Mouse (Mus musculus): ENCODE measurements at regions not wholly inside any gene's neighbourhood (a gene's known extent, or its start where the extent isn't known, plus 50 kb on each side); places are given as distances from the start of the nearest gene placed in this dataset.

DNA sequence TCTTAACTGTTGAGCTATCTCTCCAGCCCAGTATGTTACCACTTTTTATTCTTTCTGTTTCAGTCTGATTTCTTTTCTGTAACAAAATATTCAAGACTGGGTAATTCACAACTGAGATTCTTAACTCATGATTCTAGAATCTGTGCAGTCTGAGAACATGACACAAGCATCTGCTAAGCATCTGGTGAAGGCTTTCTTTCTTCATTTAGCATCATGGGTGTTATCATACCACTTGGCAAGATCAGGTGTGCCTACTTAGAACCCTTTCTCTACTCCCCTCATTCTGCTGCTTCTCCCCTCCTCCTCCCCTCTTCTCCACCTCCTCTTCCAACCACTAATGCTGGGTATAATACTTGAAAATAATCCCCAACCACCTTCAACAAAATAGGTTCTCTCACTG is 62.1 kb upstream of the Pfn2 start:
- DNase-seq: no peak

- no peak for DNase-seq
Observed at GRCm38 (mm10) chr3:57911831-57912596, 64.1 kb upstream of the Pfn2 start.

DNA sequence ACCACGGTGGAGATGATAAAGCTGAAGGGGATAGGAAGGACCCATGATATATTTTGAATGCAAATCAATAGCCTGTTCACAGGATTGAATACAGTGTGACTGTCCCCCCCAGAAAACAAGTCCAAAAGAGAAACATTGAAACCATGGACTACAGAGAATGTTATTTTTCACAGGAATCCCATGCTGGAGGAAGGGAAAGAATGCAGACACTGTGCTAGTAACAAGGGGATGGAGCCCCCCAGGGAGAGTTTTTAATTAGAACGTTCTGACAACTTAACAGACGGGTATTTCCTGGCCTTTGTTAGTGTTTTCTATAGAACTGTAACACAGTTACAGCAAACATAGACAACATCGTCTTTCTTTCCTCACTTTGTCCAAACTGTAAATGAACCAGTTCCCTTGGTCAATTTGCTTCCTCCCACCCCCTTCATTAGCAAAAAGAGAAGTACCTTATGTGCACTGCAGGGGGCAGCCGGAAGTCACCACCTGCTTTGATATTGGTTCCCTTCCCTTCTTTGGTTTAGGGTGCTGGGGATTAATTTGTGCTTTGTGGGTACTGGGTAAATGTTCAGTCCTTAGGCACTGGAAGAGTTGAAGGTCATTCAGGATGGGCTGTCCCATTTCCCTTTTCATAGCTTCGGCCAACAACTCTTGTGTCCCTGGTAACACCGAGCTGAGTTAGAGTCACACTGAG is 64.9 kb upstream of the Pfn2 start:
- no peak for DNase-seq

DNA sequence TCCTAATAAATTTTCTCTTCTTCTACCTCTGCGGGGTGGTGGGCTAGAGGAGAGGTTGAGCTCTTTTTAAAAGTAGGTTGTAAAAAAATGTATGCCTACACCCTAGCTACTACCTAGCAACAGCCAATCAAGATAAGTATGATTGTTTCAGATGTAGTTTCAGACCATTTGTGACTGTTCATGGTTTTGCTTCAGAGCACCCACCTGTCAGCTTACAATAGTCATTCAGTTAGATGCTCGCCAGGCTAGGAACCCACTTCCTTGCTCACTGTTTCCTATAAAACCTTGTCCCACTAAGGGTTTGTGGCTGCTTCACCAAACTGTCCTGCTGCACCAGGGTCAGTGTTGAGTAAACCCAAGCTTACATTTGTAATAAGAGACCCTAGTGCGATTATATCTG is 66.8 kb upstream of the Pfn2 start:
- DNase-seq: no peak

DNA sequence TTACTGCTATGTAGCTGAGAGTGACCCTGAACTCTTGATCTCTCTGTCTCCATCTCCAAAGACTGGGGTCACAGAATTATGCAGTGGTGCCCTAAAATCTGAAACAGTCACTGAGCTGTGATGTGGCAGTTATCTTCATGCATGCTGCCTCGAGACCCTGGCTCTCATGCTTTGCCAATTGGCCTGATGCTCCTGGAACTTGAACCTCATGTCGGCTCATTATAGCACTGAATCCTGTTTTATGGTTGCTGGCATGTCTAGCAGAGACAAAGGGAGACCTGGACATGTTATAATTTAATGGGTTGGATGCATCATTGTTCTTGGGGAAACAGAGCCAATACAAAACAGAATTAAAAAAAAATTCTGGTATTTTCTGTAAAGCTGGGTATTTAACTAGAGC is 71.0 kb upstream of the Pfn2 start:
- DNase-seq: no peak

GRCm38 (mm10) chr3:57919390-57920089 is 71.7 kb upstream of the Pfn2 start:
- DNase-seq: no peak

DNA sequence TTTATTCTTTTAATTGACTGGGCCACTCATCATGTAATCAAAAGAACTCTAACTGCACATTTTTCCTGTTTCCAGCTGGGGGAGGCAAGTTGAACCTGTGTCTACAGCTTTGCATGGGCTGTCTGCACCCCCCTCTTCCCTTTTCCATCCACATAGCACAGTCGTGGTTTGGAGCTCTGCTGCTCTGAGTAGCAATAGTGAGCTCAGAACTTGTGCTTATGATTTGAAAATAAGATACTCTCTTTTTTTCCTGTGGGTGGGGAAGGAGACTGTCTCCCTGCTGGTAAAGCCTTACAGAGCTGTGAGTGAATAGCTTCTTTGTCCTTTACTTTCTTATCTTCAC is 72.2 kb upstream of the Pfn2 start:
- DNase-seq: no peak

- DNase-seq: no peak
Observed at GRCm38 (mm10) chr3:57921071-57921882, 73.4 kb upstream of the Pfn2 start.

DNA sequence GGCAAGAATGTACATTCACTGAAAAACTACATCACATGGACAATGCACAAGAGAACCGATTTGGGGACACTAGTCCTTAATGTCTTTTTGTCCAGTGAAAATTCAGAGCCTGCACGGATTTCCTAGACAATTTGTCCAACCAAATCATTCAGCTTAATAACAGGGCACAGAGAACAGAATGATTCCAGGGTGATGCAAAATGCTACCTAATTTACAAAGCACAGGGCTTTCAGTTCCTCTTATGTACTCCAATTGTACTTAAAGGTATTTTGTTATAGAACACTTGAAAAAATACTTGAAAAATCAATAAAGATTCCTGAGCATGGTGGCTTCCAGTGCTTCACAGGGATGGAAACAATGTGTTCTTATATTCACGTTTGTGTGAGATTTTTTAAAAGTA is 75.2 kb upstream of the Pfn2 start:
- DNase-seq: no peak

DNA sequence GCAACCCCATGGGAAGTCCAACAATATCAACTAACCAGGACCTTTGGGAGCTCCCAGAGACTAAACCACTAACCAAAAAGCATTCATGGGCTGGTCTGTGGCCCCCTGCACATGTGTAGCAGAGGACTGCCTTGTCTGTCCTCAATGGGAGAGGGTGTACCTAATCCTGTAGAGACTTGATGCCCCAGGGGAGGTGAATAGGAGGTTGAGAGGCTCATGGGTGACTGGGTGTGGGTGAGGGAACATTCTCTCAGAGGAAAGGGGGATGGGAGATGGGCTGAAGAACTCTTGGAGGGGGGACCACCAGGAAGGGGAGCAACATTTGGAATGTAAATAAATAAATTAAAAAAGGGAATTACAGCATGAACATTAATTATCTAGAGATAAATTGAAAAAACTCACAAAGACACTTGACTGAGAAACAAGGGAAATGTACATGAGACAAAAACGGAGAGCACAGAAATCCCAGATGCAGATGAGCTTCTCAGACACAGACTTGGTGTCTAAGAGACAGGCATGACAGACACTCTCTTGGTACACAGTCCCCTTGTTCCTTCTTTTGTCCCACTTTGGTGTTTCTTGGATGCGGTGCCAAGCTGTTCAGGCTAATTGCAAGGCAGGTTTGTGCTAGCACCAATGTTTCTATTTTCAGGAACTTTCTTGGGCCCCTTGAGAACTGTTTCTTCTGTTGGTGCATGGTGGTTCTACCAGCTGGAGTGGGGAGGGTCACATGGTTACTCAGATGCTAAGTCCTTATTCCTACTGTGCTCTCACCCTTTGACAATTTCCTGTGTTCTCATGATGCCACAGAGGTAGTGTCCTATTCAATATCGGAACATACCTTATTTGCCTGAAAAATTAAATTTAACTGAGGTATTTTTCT is 85.0 kb upstream of the Pfn2 start:
- DNase-seq: no peak

DNA sequence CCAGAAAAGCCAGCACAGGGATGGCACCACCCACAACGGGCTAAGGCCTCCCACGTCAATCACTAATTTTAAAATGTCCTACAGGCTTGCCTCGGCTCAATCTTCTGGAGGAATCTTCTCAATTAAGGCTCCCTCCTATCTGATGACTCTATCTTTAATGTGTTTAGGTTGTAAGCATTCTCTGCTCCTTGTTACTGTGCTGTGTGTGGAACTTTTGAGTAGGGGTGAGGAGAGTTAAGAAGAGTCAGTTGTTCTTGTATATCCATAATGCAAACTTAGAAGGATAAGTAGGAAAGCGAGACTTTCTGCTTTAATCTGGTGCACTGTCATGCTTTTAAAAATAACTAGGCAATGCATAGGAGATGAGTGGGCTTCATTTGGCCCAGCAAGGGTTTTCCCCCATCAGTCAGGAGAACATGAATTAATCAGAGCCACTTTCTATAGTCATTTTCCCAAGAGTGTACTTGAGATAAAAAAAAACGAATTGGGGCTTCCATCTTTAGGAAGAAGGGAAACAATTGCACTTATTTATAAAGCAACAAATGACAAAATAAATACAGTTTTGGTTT is 87.2 kb upstream of the Pfn2 start:
- DNase-seq: no peak

DNA sequence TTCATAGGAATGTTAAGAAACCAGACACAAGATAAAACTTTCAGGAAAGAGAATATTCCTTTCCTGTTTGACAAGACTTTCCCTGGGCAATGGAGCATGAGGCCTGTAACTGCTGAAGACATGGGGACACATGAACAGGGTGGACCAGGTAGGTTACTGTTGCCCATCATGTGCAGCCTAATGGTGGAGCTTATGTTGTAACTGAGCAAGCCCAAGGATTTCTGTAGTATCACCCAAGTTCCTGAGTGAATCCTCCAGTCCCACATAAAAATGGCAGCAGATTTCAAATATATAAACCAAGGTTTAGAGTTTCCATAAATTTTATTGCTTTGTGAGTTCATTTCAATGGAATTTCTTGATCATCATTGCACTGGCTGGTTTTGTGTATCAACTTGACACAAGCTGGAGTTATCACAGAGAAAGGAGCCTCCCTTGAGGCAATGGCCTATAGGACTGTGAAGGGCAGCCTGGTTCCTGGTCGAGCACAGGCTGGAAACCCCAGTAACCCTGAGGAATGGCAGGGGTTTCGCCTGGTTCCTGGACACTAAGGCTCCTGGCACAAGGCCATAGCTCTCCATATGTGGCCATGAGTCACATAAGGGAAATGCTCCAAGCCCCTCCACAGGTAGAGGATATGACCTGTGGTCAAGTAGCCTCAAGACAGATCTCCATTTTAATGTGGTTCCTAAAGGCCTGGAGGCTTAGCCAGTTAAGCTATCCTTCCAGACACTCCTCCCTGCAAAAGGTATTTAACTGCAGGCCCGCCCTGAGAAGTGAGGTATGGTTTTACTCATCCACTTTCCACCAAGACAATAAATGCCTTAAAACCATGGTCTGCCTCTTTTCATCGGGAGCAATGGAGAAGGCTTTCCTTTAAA is 92.9 kb upstream of the Pfn2 start:
- no peak for DNase-seq

GRCm38 (mm10) chr3:57944698-57945097 is 96.8 kb upstream of the Pfn2 start:
- DNase-seq: no peak

DNA sequence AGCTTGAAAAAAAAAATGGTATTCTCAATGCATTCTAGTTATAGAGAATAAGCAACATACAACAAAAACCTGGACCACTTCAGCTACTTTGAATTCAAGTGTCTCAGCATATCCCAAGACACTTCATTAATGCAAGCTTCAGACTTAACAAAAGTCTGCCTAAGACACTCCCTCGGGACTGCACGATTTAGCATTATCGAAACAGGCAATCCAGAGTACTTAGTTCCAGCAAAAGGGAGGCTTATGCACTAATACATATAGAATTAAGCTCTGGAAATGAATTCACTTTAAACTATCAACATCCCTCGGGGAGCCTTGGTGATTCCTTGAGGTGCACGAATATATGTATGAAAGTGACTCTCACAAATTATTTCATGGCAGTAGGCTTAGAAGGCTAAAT is 97.9 kb upstream of the Pfn2 start:
- no peak for DNase-seq

- no peak for DNase-seq
Observed at GRCm38 (mm10) chr3:57947331-57947730, 99.5 kb upstream of the Pfn2 start.

DNA sequence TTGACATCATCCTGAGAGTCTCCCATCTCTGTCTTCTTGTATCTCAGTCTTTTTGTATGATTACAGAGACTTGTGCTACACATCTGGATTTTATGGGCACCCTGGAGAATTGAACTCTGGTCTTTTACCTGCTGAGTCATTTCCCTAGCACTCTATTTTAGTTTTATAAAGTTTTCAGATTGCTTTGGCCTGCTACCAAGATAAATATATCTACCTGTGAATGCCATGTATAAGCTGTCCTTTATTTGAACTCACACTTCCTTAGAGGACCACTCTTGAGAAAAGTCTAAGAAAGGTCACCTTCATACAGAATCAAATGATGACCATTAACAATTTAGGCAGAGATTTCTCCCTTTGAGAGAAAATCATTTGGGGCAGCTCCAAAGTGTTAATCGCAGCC is 100.8 kb upstream of the Pfn2 start:
- DNase-seq: no peak

GRCm38 (mm10) chr3:57950431-57951331 is 102.8 kb upstream of the Pfn2 start:
- DNase-seq: no peak

- DNase-seq: no peak
Observed at GRCm38 (mm10) chr3:57951438-57951837, 103.6 kb upstream of the Pfn2 start.

- DNase-seq: no peak
Observed at GRCm38 (mm10) chr3:57957352-57957751, 109.5 kb upstream of the Pfn2 start.

GRCm38 (mm10) chr3:57963965-57964364 is 116.1 kb upstream of the Pfn2 start:
- no peak for DNase-seq

Data from thymus, postnatal 36 days (tissue).